Mouse (Mus musculus) ovary, adult 18-20 months (tissue): ENCODE results near the gene Adamts12.

ENCODE experiments used
- DNase-seq: peaks from one replicate; pipeline ENCODE4 v3.0.0; 2022; ENCODE audit warnings: low spot score, mixed read lengths

Adamts12 gene

GRCm38 (mm10) chr15:11082961-11083569 is 18.5 kb downstream of the Adamts12 start:
- DNase-seq: no peak

- DNase-seq: no peak
Observed at GRCm38 (mm10) chr15:11083678-11084077, 19.1 kb downstream of the Adamts12 start.

GRCm38 (mm10) chr15:11084241-11084992 is 19.8 kb downstream of the Adamts12 start:
- no peak for DNase-seq

- no peak for DNase-seq
Observed at GRCm38 (mm10) chr15:11084993-11085365, 20.4 kb downstream of the Adamts12 start.

GRCm38 (mm10) chr15:11089494-11089893 is 24.9 kb downstream of the Adamts12 start:
- no peak for DNase-seq

GRCm38 (mm10) chr15:11095566-11095965 is 31.0 kb downstream of the Adamts12 start:
- no peak for DNase-seq

GRCm38 (mm10) chr15:11097967-11098702 is 33.5 kb downstream of the Adamts12 start:
- no peak for DNase-seq

GRCm38 (mm10) chr15:11098940-11099339 is 34.4 kb downstream of the Adamts12 start:
- DNase-seq: no peak

GRCm38 (mm10) chr15:11100917-11101316 is 36.3 kb downstream of the Adamts12 start:
- DNase-seq: no peak

GRCm38 (mm10) chr15:11105101-11105500 is 40.5 kb downstream of the Adamts12 start:
- DNase-seq: no peak

- no peak for DNase-seq
Observed at GRCm38 (mm10) chr15:11107376-11107775, 42.8 kb downstream of the Adamts12 start.

- DNase-seq: no peak
Observed at GRCm38 (mm10) chr15:11114631-11115197, 50.1 kb downstream of the Adamts12 start.

- peak; percentile 33 for DNase-seq
Observed at GRCm38 (mm10) chr15:11116303-11116702, 51.7 kb downstream of the Adamts12 start.

GRCm38 (mm10) chr15:11116853-11117252 is 52.3 kb downstream of the Adamts12 start:
- DNase-seq: no peak

- no peak for DNase-seq
Observed at GRCm38 (mm10) chr15:11118371-11118770, 53.8 kb downstream of the Adamts12 start.

GRCm38 (mm10) chr15:11121721-11122120 is 57.1 kb downstream of the Adamts12 start:
- no peak for DNase-seq

GRCm38 (mm10) chr15:11125361-11125760 is 60.8 kb downstream of the Adamts12 start:
- no peak for DNase-seq

GRCm38 (mm10) chr15:11128457-11128856 is 63.9 kb downstream of the Adamts12 start:
- DNase-seq: no peak

- no peak for DNase-seq
Observed at GRCm38 (mm10) chr15:11132586-11133558, 68.3 kb downstream of the Adamts12 start.

- no peak for DNase-seq
Observed at GRCm38 (mm10) chr15:11145581-11145980, 81.0 kb downstream of the Adamts12 start.

- no peak for DNase-seq
Observed at GRCm38 (mm10) chr15:11159386-11159785, 94.8 kb downstream of the Adamts12 start.
